Mouse (Mus musculus) right cerebral cortex, postnatal 36 days (tissue): Measurements from ENCODE around the gene Olfr323.

Experiments used
- DNase-seq, 2 experiments: peaks; one replicate each; pipeline ENCODE4 v3.0.0; 2022; ENCODE audit warnings: low spot score in 2 of 2, mixed read lengths in 1 of 2

The Olfr323 gene

GRCm38 (mm10) chr11:58630401-58630800 is at the start of gene Olfr323:
TSS of gene Olfr323 (minus strand) at chr11:58630501.
- no peak for DNase-seq

DNA sequence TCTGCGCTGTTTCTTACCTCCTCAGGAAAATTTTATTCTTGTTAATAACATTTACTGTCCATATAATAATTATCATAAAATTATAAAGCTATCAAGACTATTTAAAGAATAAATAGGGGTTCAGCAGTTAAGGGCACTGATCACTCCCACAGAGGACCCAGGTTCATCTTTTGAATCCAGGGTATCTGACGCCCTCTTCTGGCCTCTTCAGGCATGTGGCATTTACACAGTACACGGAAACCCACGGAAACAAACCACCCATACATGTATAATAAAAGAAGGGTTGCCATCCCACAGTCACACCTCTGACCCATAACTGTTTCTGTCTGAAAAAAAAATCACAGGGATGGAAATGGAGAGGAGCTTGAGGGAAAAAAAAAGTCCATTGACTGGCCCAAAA is 41.5 kb upstream of the Olfr323 start:
- no peak for DNase-seq

- no peak for DNase-seq
Observed at GRCm38 (mm10) chr11:58669252-58669651, 39.0 kb upstream of the Olfr323 start.

DNA sequence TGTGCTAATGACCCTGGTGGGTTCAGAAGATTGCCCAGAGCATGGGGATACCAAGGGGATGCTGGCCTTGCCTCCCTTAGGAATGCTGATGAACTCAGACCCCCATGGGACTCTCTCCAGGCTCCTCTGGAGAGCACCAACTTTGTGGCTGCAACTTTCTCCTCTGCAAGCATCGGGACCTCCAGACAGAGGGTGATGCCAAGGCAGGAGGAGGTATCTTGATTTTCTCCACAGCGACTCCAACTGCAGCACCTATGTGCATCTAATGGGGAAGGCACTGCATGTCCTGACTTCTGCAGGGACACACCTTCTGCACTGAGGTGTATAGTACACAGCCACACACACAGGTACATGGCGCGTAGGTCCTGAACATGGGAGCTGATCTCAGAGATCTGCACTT is 28.3 kb upstream of the Olfr323 start, which contains the start of gene Olfr322:
Olfr322 (plus strand) TSS at position 187 of the 400 bp plus-strand sequence.
- DNase-seq, result no peak

DNA sequence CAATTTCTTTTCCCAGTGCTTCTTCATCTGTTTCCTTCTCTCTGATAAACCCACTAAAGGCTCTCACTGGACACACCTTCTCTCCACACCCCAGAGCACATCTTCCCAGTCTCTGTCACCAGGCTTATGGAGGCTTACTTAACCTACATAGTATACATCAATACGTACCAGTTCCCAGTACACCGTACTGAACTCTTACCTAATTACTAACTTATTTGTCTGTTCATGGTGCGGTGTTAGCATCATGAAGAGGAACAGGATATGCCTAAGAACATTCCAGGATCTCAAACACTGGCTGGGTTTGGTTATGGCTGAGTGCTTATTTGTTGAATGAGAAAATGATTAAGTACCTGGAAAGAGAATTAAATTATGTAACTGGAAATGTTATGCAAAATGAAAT is 24.9 kb upstream of the Olfr323 start:
- no peak for DNase-seq

GRCm38 (mm10) chr11:58643350-58643749 is 13.0 kb upstream of the Olfr323 start:
- peak in 1 of 2 experiments; percentile 10 for DNase-seq

GRCm38 (mm10) chr11:58641638-58642358 is 11.5 kb upstream of the Olfr323 start:
- no peak for DNase-seq

GRCm38 (mm10) chr11:58641057-58641456 is 10.8 kb upstream of the Olfr323 start:
- no peak for DNase-seq

DNA sequence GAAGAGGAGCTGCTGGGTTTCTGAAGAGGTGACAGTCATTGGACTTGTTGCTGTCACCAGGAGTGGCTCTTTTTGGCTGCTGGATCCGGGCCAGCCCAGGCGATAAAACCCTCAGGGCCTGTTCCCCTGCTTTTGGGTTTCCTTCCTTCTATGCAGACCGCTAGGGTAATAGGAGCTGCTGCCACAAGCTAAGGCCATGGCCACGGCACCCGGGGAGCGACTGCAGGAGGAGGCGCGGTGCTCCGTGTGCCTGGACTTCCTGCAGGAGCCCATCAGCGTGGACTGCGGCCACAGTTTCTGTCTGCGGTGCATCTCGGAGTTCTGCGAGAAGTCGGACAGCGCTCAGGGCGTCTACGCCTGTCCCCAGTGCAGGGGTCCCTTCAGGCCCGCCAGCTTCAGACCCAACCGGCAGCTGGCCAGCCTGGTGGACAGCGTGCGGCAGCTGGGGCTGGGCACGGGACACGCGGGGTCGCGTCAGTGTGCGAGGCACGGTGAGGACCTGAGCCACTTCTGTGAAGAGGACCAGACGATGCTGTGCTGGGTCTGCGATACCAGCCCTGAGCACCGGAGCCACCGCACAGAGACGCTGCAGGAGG is 10.1 kb upstream of the Olfr323 start, which contains the start of gene Trim58:
Trim58 (plus strand) TSS at position 194 of the 596 bp plus-strand sequence.
- no peak for DNase-seq

GRCm38 (mm10) chr11:58638176-58638701 is 7.9 kb upstream of the Olfr323 start:
- DNase-seq, result no peak

DNA sequence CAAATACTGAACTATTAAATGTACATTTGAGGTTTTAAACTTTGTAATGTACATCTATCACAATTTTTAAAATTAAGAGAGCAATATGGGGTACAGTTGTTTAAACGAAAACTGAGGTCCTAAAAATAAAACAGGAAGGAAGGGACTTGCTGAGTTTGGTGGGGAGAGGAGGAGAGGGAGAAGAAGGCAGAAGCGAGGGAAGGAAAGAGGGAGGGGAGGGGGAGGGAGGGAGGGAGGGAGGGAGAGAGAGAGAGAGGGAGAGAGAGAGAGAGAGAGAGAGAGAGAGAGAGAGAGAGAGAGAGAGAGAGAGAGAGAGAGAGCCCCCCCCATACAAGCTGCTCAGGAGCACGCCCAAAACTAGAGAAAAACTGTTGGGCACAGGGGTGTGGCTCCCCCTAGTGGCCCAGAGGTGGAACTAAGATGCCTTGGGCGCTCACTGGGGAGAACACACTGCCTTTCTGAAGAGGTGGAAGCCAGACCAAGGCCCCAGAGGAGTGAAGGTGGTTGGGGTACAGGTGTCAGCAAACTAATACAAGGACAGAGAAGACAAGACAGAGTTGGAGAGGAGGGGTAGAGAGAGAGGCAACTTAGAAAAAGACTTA is 6.2 kb upstream of the Olfr323 start:
- no peak for DNase-seq

DNA sequence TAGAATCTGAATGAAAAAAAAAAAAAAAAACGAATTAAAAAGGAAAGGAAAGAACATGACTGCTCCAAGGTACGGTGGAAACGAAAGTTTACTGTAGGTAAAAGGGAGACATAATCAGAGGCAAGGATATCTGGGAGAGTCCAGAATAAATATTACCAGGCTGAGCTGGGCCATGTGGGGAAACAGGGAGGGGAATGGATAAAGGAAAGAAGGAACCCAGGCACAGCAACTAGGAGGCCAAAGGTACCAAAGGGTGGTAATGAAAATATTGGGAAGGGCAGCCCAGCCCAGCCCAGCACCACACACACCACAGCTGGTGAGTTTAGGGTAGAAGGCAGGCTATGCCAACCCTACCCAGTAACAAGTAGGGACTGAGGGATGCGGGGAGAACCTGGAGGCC is 4.6 kb upstream of the Olfr323 start:
- no peak for DNase-seq

- DNase-seq, result no peak
Observed at GRCm38 (mm10) chr11:58626146-58626545, 4.2 kb downstream of the Olfr323 start.

DNA sequence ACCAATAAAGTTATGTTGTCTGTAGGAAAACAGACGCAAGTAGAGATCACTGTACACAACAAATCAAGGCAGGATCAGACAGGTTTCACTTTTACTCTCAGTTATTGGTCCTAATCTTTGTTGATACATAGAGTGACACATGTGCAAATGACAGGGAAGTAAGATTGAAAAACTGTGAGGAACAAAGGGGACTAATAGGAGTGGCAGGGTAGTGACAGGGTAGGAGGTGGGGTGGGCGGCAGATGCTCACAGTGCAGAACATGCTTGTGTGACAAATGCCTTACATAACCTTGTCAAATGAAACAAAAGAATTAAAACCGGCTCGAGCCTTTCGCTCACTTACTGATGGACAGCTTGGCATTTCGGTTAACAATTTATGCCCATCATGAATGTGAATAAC is 11.5 kb downstream of the Olfr323 start:
- no peak for DNase-seq

DNA sequence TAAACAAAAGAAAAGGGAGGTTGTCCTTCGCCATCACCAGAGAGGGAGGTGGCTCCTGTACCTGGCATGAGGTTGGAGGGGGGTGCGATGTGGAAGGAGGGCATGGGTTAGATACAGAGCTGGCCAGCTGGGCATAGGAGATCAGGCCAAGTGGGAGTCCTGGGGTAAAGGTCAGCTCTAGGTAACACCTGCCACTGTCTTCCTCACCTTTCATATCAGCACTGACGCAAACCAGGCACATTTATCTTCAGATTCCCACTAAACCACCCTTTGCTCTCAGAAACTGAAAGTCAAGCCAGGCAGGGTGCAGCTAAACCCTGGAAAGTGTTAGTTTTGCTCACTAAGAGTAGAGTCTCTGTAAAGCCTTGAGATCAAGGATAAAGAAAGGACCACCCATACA is 11.9 kb downstream of the Olfr323 start:
- no peak for DNase-seq

GRCm38 (mm10) chr11:58615975-58616374 is 14.3 kb downstream of the Olfr323 start, which contains the start of gene 2210407C18Rik:
TSS of gene 2210407C18Rik (minus strand) at chr11:58616075.
- no peak for DNase-seq

GRCm38 (mm10) chr11:58614526-58614925 is 15.8 kb downstream of the Olfr323 start:
- no peak for DNase-seq

DNA sequence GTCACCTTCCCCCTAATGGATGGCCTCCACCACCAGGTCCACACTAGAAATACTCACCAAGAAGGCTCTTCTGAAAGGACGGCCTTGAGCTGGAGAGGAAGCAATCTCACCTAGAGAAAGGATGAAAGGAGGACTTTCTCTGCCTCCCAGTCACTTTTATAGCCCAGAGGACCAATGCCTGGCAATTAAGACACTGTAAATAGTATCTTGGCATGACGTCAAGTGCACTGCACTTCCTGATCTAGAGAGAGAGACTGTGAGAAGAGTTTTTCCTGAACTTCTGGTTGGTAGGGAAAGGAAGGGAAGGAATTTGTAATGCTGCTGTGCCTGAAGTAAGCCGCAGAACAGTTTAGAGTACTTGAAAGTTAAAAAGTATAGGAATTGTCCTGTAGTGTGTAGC is 16.9 kb downstream of the Olfr323 start:
- DNase-seq, result no peak

GRCm38 (mm10) chr11:58607030-58607429 is 23.3 kb downstream of the Olfr323 start:
- DNase-seq, result no peak

DNA sequence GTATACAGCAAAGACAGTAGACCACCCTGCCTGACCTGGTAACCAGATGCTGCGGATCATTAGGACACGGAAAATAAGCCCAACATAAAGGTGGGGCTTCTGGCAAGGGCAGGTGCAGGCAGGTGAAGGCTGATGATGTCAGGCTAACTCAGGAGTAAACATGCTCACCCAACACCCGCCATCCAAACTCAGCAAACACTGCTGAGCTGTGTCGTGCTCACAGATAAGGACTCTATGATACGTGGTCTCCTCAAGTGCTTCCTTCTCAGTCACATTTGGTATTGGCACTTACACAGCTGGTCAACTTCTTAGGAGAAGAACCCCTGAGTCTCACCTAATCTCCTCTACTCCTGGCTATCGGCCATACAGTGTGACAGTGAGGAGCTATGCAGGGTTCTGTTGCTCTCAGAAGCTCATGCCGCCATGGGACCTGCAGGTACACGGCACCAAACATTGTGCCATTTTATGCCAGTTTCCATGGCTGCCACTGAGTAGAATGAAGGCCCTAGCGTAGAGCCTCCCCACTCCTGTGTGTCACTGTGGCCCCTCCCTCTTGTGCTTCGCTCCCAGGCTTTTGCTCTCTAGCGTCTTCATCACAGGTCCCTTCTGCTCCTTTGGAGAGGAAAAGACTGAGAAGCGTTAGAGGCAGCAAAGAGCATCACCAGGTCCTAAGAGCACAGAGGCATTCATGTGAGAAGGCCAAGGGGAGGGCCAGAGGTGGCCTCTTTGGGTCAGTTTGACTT is 24.0 kb downstream of the Olfr323 start:
- DNase-seq, result no peak

- DNase-seq, result no peak
Observed at GRCm38 (mm10) chr11:58605228-58605627, 25.1 kb downstream of the Olfr323 start.

- no peak for DNase-seq
Observed at GRCm38 (mm10) chr11:58604688-58605087, 25.6 kb downstream of the Olfr323 start.
